Mouse (Mus musculus) embryonic facial prominence, embryonic 11.5 days (tissue): ENCODE data around the gene Rgl1. TPM values are rescaled to one million over a fixed set of nuclear protein-coding genes. Genes with fewer than 3 reads are reported as not detected.

Source experiments
- ATAC-seq: fragments of 200-750 bp; cut with Nextera tagmentation; replicated peaks from 2 replicates; pipeline ENCODE4 v1.8.0; 2017; ENCODE audit warnings: low read depth; ENCODE audit not compliant: insufficient number of reproducible peaks, low FRiP score, low TSS enrichment
- DNase-seq: peaks from one replicate; pipeline ENCODE4 v3.0.0-alpha.2; 2015; ENCODE audit warnings: low spot score
- H3K27ac ChIP-seq: fragments of 300-500 bp; sonication (generic); replicated peaks from 2 replicates; pipeline ENCODE4 v1.5.1; 2014; ENCODE audit warnings: mild to moderate bottlenecking, low read depth, low read length, control low read depth
- H3K27me3 ChIP-seq: fragments of 300-500 bp; sonication (generic); 2 replicates; pipeline ENCODE4 v1.6.1; 2014; ENCODE audit warnings: mild to moderate bottlenecking, low read length, moderate library complexity, mixed read lengths; ENCODE audit not compliant: control insufficient read depth, insufficient read depth
- H3K36me3 ChIP-seq: fragments of 300-500 bp; sonication (generic); replicated peaks from 2 replicates; pipeline ENCODE4 v1.6.1; 2014; ENCODE audit warnings: low read depth, mild to moderate bottlenecking, low read length, moderate library complexity, mixed read lengths; ENCODE audit not compliant: control insufficient read depth, insufficient read depth
- H3K4me1 ChIP-seq: fragments of 300-500 bp; sonication (generic); 2 replicates; pipeline ENCODE4 v1.6.1; 2014; ENCODE audit warnings: low read length, mixed read lengths; ENCODE audit not compliant: control insufficient read depth, insufficient read depth
- H3K4me2 ChIP-seq: fragments of 300-500 bp; sonication (generic); 2 replicates; pipeline ENCODE4 v1.6.1; 2014; ENCODE audit warnings: low read depth, mild to moderate bottlenecking, control low read depth, low read length, moderate library complexity
- H3K4me3 ChIP-seq: fragments of 300-500 bp; sonication (generic); 2 replicates; pipeline ENCODE4 v1.5.1; 2014; ENCODE audit warnings: low read depth, low read length, control low read depth
- H3K9ac ChIP-seq: fragments of 300-500 bp; sonication (generic); replicated peaks from 2 replicates; pipeline ENCODE4 v1.6.1; 2014; ENCODE audit warnings: mild to moderate bottlenecking, control low read depth, low read length
- H3K9me3 ChIP-seq: fragments of 300-500 bp; sonication (generic); replicated peaks from 2 replicates; pipeline ENCODE4 v1.6.1; 2016; ENCODE audit warnings: mild to moderate bottlenecking, low read length, inconsistent platforms, mixed read lengths; ENCODE audit not compliant: control insufficient read depth
- WGBS: fragments of 180-500 bp; shearing (Covaris S2); extraction: QIAGEN DNeasy Blood & Tissue Kit; methylation state at CpG from one replicate; pipeline ENCODE4 v1.1.7; 2014; 5-methylcytosine and 5-hydroxymethylcytosine counted together
- polyA plus RNA-seq: library from polyadenylated mRNA; unstranded; fragments of >200 nt; fragmentation: Nextera tagmentation; extraction: Ambion mirVana; gene quantifications from 2 replicates; pipeline ENCODE4 v1.2.1, GENCODE M21; 2014

Gene Rgl1
- polyA plus RNA-seq, 1 experiment from 2014 or later, result 26.0 TPM

DNA sequence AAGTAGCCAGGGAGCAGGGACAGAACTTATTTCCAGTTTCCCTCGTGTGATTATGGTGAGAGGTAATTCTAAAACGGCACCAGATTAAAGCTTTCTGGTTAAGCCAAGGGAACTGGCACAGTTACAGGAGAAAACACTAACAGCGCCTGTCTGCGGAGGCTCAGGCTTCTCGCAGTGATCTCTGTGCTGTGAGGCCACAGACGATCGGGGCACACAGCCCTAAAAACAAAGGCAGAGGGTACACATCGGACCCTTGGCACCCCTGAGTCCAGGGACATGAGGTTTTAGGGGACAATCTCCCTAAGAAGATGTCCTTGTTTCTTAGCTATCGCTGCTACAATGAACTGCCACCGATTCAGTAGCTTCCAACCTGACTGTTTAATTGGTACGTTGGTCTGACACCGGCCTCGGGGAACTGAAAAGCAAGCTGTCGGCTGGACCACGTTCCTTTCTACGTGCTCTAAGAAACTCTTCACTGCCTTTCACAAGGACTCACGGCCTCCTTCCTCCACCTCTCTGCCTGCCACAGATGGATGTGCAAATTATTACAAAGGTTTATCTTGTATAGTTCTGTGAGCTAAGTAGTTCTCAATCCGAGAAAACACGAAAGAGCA lies 187.9 kb downstream of the Rgl1 start:
- Histone ChIP-seq H3K9me3 (no peaks in the 10 kb centered on the region), H3K36me3 (no peaks in the 10 kb centered on the region), H3K4me1 (peaks cover 8% of the 10 kb centered on the region), H3K4me2 (no peak overlapping the region), H3K4me3 (no peak overlapping the region), H3K9ac (no peak overlapping the region; the same call in 1 of the 2 replicates), H3K27ac (no peak overlapping the region), H3K27me3 (no peaks in the 10 kb centered on the region)
- WGBS, result 42% methylated on average over 19 of the region's 19 CpGs
- no peak for DNase-seq
- ATAC-seq, result no peak

DNA sequence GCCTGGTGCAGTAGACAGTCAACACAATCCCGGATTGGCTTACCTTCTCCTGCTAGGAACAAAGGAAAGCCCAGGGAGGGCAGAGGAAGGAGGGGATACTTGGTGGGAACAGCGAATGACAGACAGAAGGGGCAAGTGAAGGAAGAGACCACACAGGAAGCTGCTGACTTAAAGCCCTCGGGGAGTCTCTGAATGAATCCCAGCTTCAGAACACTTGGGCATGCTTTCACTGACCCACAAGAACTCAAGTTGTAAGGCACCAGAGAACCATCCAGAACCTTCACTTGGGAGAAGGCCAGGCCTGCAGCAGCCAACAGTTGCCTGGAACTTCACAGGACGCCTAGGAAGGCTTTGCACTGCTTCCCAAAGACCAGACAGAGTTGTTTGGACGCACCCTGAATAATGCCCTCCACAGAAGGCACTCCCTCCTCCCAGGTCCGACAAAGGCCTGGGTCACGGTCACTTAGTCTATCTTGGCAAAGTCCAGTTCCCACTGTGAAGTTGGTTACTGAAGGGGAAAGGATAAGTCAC lies 189.5 kb downstream of the Rgl1 start:
- Histone ChIP-seq H3K4me1 (peaks cover 8% of the 10 kb centered on the region), H3K9me3 (no peaks in the 10 kb centered on the region), H3K4me3 (no peak overlapping the region), H3K27ac (no peak overlapping the region), H3K9ac (no peak overlapping the region), H3K36me3 (no peaks in the 10 kb centered on the region), H3K27me3 (no peaks in the 10 kb centered on the region), H3K4me2 (no peak overlapping the region)
- WGBS, result 18% methylated on average over 7 of the region's 7 CpGs
- ATAC-seq (no peak), DNase-seq (peak; percentile 48)

DNA sequence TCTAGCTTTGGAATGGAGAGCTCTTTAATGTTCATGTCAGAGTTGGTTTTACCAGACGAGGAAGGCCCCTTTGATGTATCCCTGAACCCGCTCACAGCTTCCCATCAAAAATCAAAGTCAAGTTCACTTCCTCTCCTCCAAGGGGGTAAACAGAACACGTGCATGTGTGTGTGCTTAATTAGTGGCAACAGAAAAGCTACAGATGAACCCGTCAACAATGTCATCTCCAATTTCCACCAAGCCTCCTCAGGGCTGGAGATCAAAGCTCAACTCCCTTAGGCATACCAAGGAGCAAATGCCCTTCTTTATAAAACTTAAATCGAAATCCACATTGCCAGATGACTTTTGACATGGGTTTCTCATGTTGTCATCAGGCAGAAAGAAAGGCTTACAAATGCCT lies 191.1 kb downstream of the Rgl1 start:
- Histone ChIP-seq H3K4me2 (no peak overlapping the region), H3K9ac (no peak overlapping the region), H3K36me3 (no peaks in the 10 kb centered on the region), H3K27ac (no peak overlapping the region), H3K4me3 (no peak overlapping the region), H3K9me3 (no peaks in the 10 kb centered on the region), H3K27me3 (no peaks in the 10 kb centered on the region), H3K4me1 (peaks cover 8% of the 10 kb centered on the region)
- WGBS, result 26% methylated on average over 5 of the region's 5 CpGs
- DNase-seq, result peak; percentile 73
- ATAC-seq, result no peak

DNA sequence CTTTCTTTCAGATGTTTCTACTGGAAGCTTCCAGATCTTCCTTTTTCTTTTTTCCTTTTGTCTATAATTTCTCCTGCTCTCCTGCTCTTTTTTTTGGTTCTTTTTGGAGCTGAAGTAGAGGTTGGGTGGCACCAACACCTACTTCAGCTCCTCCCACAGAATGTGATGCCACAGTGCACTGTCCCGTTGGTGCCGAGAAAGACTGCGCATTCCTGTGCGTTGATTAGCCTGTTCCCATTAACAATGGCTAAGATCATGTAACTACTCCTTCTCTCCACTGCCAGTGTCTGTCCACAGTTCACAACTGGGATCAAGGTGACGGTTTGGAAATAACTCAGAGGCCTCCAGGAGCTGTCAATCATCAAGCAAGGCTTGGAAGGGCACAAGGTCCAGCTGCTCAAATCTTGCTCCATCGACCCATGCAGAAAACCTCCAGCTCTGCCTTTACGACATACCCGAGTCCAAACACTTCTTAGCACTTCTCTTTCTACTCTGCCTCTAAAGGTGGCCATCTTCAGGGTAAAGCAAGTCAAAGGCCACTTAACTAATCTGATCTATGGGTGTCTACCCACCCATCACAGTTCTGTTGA lies 192.6 kb downstream of the Rgl1 start:
- no peak for DNase-seq
- Histone ChIP-seq H3K4me1 (peaks cover 8% of the 10 kb centered on the region), H3K27ac (no peak overlapping the region), H3K9ac (peak overlapping the region; percentile 25; the same call in 1 of the 2 replicates), H3K9me3 (no peaks in the 10 kb centered on the region), H3K27me3 (no peaks in the 10 kb centered on the region), H3K36me3 (no peaks in the 10 kb centered on the region), H3K4me3 (no peak overlapping the region), H3K4me2 (no peak overlapping the region)
- ATAC-seq, result no peak
- WGBS, result 45% methylated on average over 8 of the region's 8 CpGs

DNA sequence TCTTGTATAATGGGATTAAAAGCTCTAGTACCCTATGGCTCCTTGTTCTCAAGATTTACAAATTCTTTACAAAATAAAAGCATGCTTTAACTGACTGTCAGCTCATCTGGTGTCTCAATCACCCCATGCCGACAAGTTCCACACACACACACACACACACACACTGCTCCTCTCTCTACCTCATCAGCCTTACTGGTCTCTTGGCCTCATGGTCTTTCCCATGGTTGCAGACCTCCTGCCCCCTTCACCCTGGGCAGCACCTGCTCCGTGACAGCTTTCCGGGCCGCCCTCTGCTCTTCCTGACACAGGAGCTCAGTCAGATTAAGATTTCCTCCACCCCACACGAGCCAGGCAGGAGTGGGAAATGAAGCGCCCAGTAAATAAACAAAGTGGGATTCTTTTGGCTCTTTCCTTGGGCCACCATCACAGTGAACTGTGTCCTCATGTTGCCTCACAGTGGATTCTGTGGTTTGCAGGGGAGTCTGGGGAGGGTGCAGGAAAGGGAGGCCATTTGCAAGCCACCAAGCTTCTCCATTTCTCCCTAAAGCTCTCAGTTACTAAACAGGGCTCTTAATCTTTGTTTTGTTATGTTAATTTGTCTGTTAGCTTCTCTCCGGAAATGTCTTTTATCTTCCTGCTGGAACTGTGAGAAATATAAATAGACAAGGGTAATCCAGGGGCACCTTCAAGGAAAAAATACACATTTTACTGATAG lies 193.2 kb downstream of the Rgl1 start:
- Histone ChIP-seq H3K27ac (no peak overlapping the region), H3K4me2 (no peak overlapping the region), H3K9me3 (no peaks in the 10 kb centered on the region), H3K4me1 (peaks cover 8% of the 10 kb centered on the region), H3K9ac (no peak overlapping the region), H3K36me3 (no peaks in the 10 kb centered on the region), H3K27me3 (no peaks in the 10 kb centered on the region), H3K4me3 (no peak overlapping the region)
- ATAC-seq (no peak), DNase-seq (no peak)
- WGBS, result 25% methylated on average over 7 of the region's 7 CpGs

DNA sequence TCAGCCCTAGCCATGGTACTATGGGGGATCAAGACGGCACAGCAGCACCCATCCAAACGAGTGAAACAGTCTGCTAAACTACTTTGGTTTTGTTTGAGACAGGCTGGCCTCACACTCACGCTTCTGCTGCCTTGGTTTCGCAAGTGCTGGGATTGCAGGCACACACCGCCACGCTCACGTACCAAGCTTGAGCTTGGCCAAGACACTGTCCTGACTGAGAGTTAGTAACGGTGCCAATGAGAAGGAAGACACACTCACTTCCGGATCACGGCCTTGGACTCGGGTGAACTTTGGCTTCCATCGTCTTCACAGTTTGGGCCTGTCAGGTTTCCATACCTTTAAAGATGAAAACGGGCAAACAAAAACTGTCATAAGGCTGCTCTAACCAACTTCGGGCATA lies 194.8 kb downstream of the Rgl1 start:
- Histone ChIP-seq H3K4me1 (peaks cover 3% of the 10 kb centered on the region), H3K27me3 (no peaks in the 10 kb centered on the region), H3K9me3 (no peaks in the 10 kb centered on the region), H3K4me2 (no peak overlapping the region), H3K36me3 (no peaks in the 10 kb centered on the region), H3K4me3 (no peak overlapping the region), H3K9ac (no peak overlapping the region), H3K27ac (no peak overlapping the region)
- WGBS, result 93% methylated on average over 14 of the region's 14 CpGs
- ATAC-seq (no peak), DNase-seq (no peak)

DNA sequence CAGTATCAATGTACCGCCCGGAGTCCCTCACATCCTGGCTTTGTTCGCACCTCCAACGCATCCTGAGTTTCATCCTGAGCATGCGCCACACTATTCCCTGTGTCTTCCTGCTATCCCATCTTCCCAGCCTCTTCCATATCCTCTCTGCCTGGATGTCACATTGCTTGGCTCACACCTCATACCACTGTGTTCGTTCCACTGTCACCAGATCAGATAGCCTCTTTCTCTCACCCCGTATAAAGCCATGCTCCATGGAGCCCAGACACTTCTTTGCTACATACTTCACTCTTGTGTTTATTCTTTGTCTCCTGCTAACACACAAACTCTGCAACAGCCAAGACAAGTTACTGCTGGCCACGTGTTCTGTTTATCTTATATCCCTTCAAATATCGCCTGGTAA lies 195.5 kb downstream of the Rgl1 start:
- Histone ChIP-seq H3K9ac (no peak overlapping the region), H3K27ac (no peak overlapping the region), H3K4me1 (peaks cover 3% of the 10 kb centered on the region), H3K9me3 (no peaks in the 10 kb centered on the region), H3K36me3 (no peaks in the 10 kb centered on the region), H3K4me3 (no peak overlapping the region), H3K4me2 (no peak overlapping the region), H3K27me3 (no peaks in the 10 kb centered on the region)
- WGBS, result 91% methylated on average over 9 of the region's 9 CpGs
- ATAC-seq, result no peak
- no peak for DNase-seq

DNA sequence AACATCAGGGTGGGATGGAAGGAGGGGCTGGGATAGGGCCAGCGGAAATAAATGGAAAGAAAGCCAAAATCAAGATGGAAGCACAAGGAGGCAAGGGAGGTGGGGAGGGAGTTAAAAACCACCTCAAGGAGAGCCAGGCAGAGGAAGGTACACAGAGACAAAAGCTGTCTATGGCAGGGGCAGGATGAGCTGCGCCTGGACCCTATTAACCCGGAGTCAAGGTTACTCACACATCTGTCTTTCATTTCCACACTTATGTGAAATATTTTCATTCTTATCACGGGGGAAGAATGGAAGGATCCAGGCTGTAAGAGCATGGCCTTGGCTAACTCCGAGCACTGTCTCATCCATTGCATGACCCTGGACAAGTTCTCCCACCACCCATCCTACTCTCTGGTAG lies 202.9 kb downstream of the Rgl1 start:
- no peaks in the 10 kb centered on the region for H3K9me3 ChIP-seq
- H3K36me3 ChIP-seq, result no peaks in the 10 kb centered on the region
- H3K27me3 ChIP-seq, result no peaks in the 10 kb centered on the region
- H3K4me3 ChIP-seq, result no peak overlapping the region
- DNase-seq (peak; percentile 65), ATAC-seq (no peak)
- no peak overlapping the region for H3K4me2 ChIP-seq
- WGBS, result 32% methylated on average over 5 of the region's 5 CpGs
- peaks cover 2% of the 10 kb centered on the region for H3K4me1 ChIP-seq
- H3K27ac ChIP-seq, result 0 out of 2 replicates have a peak overlapping the region, but pooled peaks have one; percentile 23
- H3K9ac ChIP-seq, result no peak overlapping the region
